Mouse (Mus musculus) erythroblast, embryonic 14.5 days (primary cell): ENCODE results near the gene Kcnt2.

Experiments
- GATA1 ChIP-seq: IDR thresholded peaks from 2 replicates; pipeline ENCODE4 v1.6.1; 2012; ENCODE audit warnings: low read length, inconsistent platforms, mixed read lengths
- TAL1 ChIP-seq: IDR thresholded peaks from 3 replicates; pipeline ENCODE4 v1.6.1; 2012; ENCODE audit warnings: low read length, inconsistent platforms, mixed read lengths

GRCm38 (mm10) chr1:140304244-140304643 lies 58.3 kb downstream of the Kcnt2 start:
- no peak for TF ChIP-seq TAL1
- no peak for TF ChIP-seq GATA1
